Mouse (Mus musculus): ENCODE measurements around the gene Olfml2a. TPM values are rescaled to one million over a fixed set of nuclear protein-coding genes. Genes with fewer than 3 reads are reported as not detected.

Olfml2a gene
- polyA plus RNA-seq, 1 experiment from 2014 or later, result 3.6 TPM

GRCm38 (mm10) chr2:38941898-38942297 lies 10.1 kb downstream of the Olfml2a start:
- Histone ChIP-seq H3K27ac (no peak overlapping the region), H3K9me3 (no peaks in the 10 kb centered on the region), H3K36me3 (replicated peaks) (no peaks in the 10 kb centered on the region), H3K4me3 (no peak overlapping the region), H3K9ac (no peak overlapping the region), H3K4me1 (no peaks in the 10 kb centered on the region), H3K4me2 (no peak overlapping the region), H3K27me3 (replicated peaks) (no peaks in the 10 kb centered on the region)
- WGBS, result 84% methylated on average over 2 of the region's 2 CpGs
- ATAC-seq (replicated peaks), result no peak

- WGBS, result 86% methylated on average over 5 of the region's 5 CpGs
- H3K4me1 ChIP-seq, result no peaks in the 10 kb centered on the region
Measured at GRCm38 (mm10) chr2:38943161-38943560, 11.4 kb downstream of the Olfml2a start.

GRCm38 (mm10) chr2:38943977-38944376 lies 12.2 kb downstream of the Olfml2a start:
- 45% methylated on average over 2 of the region's 2 CpGs for WGBS

More at GRCm38 (mm10) chr2:38943161-38943560, 11.4 kb downstream of the Olfml2a start:
- Histone ChIP-seq H3K27me3 (replicated peaks) (no peaks in the 10 kb centered on the region), H3K4me3 (no peak overlapping the region), H3K36me3 (replicated peaks) (no peaks in the 10 kb centered on the region), H3K9ac (no peak overlapping the region), H3K4me2 (no peak overlapping the region), H3K27ac (no peak overlapping the region), H3K9me3 (no peaks in the 10 kb centered on the region)
- no peak for ATAC-seq (replicated peaks)

GRCm38 (mm10) chr2:38944460-38945161 lies 12.8 kb downstream of the Olfml2a start:
- Histone ChIP-seq H3K27ac (no peak overlapping the region), H3K36me3 (replicated peaks) (no peaks in the 10 kb centered on the region), H3K4me2 (no peak overlapping the region), H3K27me3 (replicated peaks) (no peaks in the 10 kb centered on the region), H3K9me3 (no peaks in the 10 kb centered on the region), H3K4me3 (no peak overlapping the region), H3K4me1 (no peaks in the 10 kb centered on the region), H3K9ac (no peak overlapping the region)
- 84% methylated on average over 3 of the region's 3 CpGs for WGBS
- ATAC-seq (replicated peaks), result no peak

More at GRCm38 (mm10) chr2:38943977-38944376, 12.2 kb downstream of the Olfml2a start:
- no peaks in the 10 kb centered on the region for H3K4me1 ChIP-seq
- no peaks in the 10 kb centered on the region for H3K27me3 ChIP-seq (replicated peaks)
- ATAC-seq (replicated peaks), result no peak
- no peaks in the 10 kb centered on the region for H3K36me3 ChIP-seq (replicated peaks)
- H3K4me3 ChIP-seq, result no peak overlapping the region
- H3K27ac ChIP-seq, result no peak overlapping the region
- no peak overlapping the region for H3K4me2 ChIP-seq
- no peak overlapping the region for H3K9ac ChIP-seq
- no peaks in the 10 kb centered on the region for H3K9me3 ChIP-seq

GRCm38 (mm10) chr2:38947566-38947965 lies 15.8 kb downstream of the Olfml2a start:
- H3K9me3 ChIP-seq, result no peaks in the 10 kb centered on the region
- H3K36me3 ChIP-seq (replicated peaks), result no peaks in the 10 kb centered on the region
- H3K4me2 ChIP-seq, result no peak overlapping the region
- no peaks in the 10 kb centered on the region for H3K4me1 ChIP-seq
- no peaks in the 10 kb centered on the region for H3K27me3 ChIP-seq (replicated peaks)
- H3K9ac ChIP-seq, result no peak overlapping the region
- no peak for ATAC-seq (replicated peaks)
- no peak overlapping the region for H3K27ac ChIP-seq
- WGBS, result 83% methylated on average over 7 of the region's 7 CpGs
- H3K4me3 ChIP-seq, result no peak overlapping the region

GRCm38 (mm10) chr2:38950281-38950719 lies 18.5 kb downstream of the Olfml2a start:
- WGBS, result 51% methylated on average over 7 of the region's 7 CpGs
- Histone ChIP-seq H3K27ac (no peak overlapping the region), H3K4me3 (no peak overlapping the region), H3K9me3 (no peaks in the 10 kb centered on the region), H3K36me3 (replicated peaks) (no peaks in the 10 kb centered on the region), H3K4me2 (no peak overlapping the region), H3K27me3 (replicated peaks) (no peaks in the 10 kb centered on the region), H3K4me1 (no peaks in the 10 kb centered on the region), H3K9ac (no peak overlapping the region)
- peak; percentile 88 for ATAC-seq (replicated peaks)

- H3K4me3 ChIP-seq, result no peak overlapping the region
- ATAC-seq (replicated peaks), result no peak
Measured at GRCm38 (mm10) chr2:38953152-38953883, 21.5 kb downstream of the Olfml2a start.

GRCm38 (mm10) chr2:38956062-38956461 lies 24.3 kb downstream of the Olfml2a start:
- H3K27me3 ChIP-seq (replicated peaks), result no peaks in the 10 kb centered on the region
- no peaks in the 10 kb centered on the region for H3K36me3 ChIP-seq (replicated peaks)
- no peak overlapping the region for H3K4me2 ChIP-seq
- H3K27ac ChIP-seq, result no peak overlapping the region
- no peaks in the 10 kb centered on the region for H3K9me3 ChIP-seq
- 84% methylated on average over 2 of the region's 2 CpGs for WGBS
- no peaks in the 10 kb centered on the region for H3K4me1 ChIP-seq
- no peak for ATAC-seq (replicated peaks)
- H3K9ac ChIP-seq, result no peak overlapping the region
- H3K4me3 ChIP-seq, result no peak overlapping the region

More at GRCm38 (mm10) chr2:38953152-38953883, 21.5 kb downstream of the Olfml2a start:
- H3K27ac ChIP-seq, result no peak overlapping the region
- 78% methylated on average over 5 of the region's 5 CpGs for WGBS
- no peaks in the 10 kb centered on the region for H3K9me3 ChIP-seq
- H3K4me2 ChIP-seq, result no peak overlapping the region
- H3K9ac ChIP-seq, result no peak overlapping the region
- no peaks in the 10 kb centered on the region for H3K36me3 ChIP-seq (replicated peaks)
- no peaks in the 10 kb centered on the region for H3K27me3 ChIP-seq (replicated peaks)
- H3K4me1 ChIP-seq, result no peaks in the 10 kb centered on the region

- 89% methylated on average over 5 of the region's 5 CpGs for WGBS
Measured at GRCm38 (mm10) chr2:38957671-38958223, 26.0 kb downstream of the Olfml2a start.

GRCm38 (mm10) chr2:38964198-38964597 lies 32.4 kb downstream of the Olfml2a start:
- WGBS, result 49% methylated on average over 4 of the region's 4 CpGs
- Histone ChIP-seq H3K27me3 (replicated peaks) (no peaks in the 10 kb centered on the region), H3K4me2 (no peak overlapping the region), H3K36me3 (replicated peaks) (no peaks in the 10 kb centered on the region), H3K9me3 (no peaks in the 10 kb centered on the region), H3K4me3 (no peak overlapping the region), H3K4me1 (no peaks in the 10 kb centered on the region), H3K27ac (no peak overlapping the region), H3K9ac (no peak overlapping the region)
- no peak for ATAC-seq (replicated peaks)

More at GRCm38 (mm10) chr2:38957671-38958223, 26.0 kb downstream of the Olfml2a start:
- Histone ChIP-seq H3K4me3 (no peak overlapping the region), H3K4me2 (no peak overlapping the region), H3K27ac (no peak overlapping the region), H3K9me3 (no peaks in the 10 kb centered on the region), H3K4me1 (no peaks in the 10 kb centered on the region), H3K27me3 (replicated peaks) (no peaks in the 10 kb centered on the region), H3K9ac (no peak overlapping the region), H3K36me3 (replicated peaks) (no peaks in the 10 kb centered on the region)
- ATAC-seq (replicated peaks), result no peak

GRCm38 (mm10) chr2:38969650-38970049 lies 37.9 kb downstream of the Olfml2a start:
- no peak for ATAC-seq (replicated peaks)
- Histone ChIP-seq H3K27me3 (replicated peaks) (no peaks in the 10 kb centered on the region), H3K36me3 (replicated peaks) (no peaks in the 10 kb centered on the region), H3K4me2 (no peak overlapping the region), H3K9me3 (no peaks in the 10 kb centered on the region), H3K9ac (no peak overlapping the region), H3K4me3 (no peak overlapping the region), H3K27ac (no peak overlapping the region), H3K4me1 (no peaks in the 10 kb centered on the region)
- 97% methylated on average over 2 of the region's 2 CpGs for WGBS

GRCm38 (mm10) chr2:38970057-38970456 lies 38.3 kb downstream of the Olfml2a start:
- 83% methylated on average over 5 of the region's 5 CpGs for WGBS
- Histone ChIP-seq H3K27me3 (replicated peaks) (no peaks in the 10 kb centered on the region), H3K4me1 (no peaks in the 10 kb centered on the region), H3K9me3 (no peaks in the 10 kb centered on the region), H3K9ac (no peak overlapping the region), H3K27ac (no peak overlapping the region), H3K36me3 (replicated peaks) (no peaks in the 10 kb centered on the region), H3K4me3 (no peak overlapping the region), H3K4me2 (no peak overlapping the region)
- ATAC-seq (replicated peaks), result no peak

Data from midbrain, embryonic 15.5 days (tissue).